Mouse (Mus musculus) ES-Bruce4 (cell line): Measurements from ENCODE around the gene Fgfr2.

Experiments used
- CTCF ChIP-seq: IDR thresholded peaks from one replicate; pipeline ENCODE4 v1.8.1; 2011; ENCODE audit warnings: low read depth, low read length
- EP300 ChIP-seq: IDR thresholded peaks from 2 replicates; pipeline ENCODE4 v1.6.1; 2011; ENCODE audit warnings: low read depth, low read length; ENCODE audit not compliant: insufficient read depth

- TF ChIP-seq CTCF (peak; percentile 79), EP300 (no peak)
Measured at GRCm38 (mm10) chr7:131370648-131371469, 1752.3 kb downstream of the Fgfr2 start, which contains the start of gene Pstk.
